Mouse (Mus musculus) brown adipose tissue, adult 24 weeks (tissue): Measurements from ENCODE around the gene Actrt2. TPM values are rescaled to one million over a fixed set of nuclear protein-coding genes. Genes with fewer than 3 reads are reported as not detected.

Experiments used
- polyA plus RNA-seq: library from polyadenylated mRNA; stranded (reverse); fragments of >200 nt; gene quantifications from 2 replicates; pipeline ENCODE4 v1.2.4, GENCODE M21; 2012; ENCODE audit not compliant: missing spikeins, insufficient read depth, insufficient read length

Gene Actrt2
- polyA plus RNA-seq, 1 experiment: not detected

Other genes with a start within 250 kb of the Actrt2 start
- 10.2 and 10.5 TPM in 2 replicates for gene Prdm16, start 31.0 kb downstream of the Actrt2 start, polyA plus RNA-seq
- not detected in 2 replicates for gene Ttc34, start 169.6 kb upstream of the Actrt2 start, polyA plus RNA-seq
- gene Mmel1, start 201.7 kb upstream of the Actrt2 start, polyA plus RNA-seq: not detected in 2 replicates
- 22.6 and 33.5 TPM in 2 replicates for gene Fam213b, start 231.3 kb upstream of the Actrt2 start, polyA plus RNA-seq